Mouse (Mus musculus): ENCODE data around the gene Bnip2. TPM values are rescaled to one million over a fixed set of nuclear protein-coding genes. Genes with fewer than 3 reads are reported as not detected.

Gene Bnip2
- total RNA-seq, 1 experiment, result 68.9 TPM

DNA sequence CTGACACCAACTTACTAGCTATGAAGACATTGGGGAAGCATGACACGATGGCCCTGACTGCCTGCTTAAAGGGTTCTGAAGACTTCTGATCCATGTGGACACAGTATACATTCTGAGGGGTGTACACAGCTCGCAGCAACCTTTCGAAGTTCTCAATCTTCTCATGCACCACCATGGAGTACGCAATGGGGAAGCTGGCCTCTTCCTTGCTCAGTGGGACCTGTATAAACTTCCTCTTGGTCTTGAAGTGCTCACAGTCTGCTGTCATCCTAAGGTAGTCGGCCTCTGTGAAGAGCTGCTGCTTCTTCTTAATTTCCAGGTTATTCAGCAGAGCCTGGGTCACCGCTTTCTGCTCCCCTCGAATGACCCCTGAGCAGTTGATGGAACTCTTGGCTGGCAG lies 45.4 kb downstream of the Bnip2 start:
- Histone ChIP-seq H3K9ac (ENCODE audit: insufficient read depth, low read depth, low read length, poor library complexity, severe bottlenecking) (no peak overlapping the region), H3K4me1 (ENCODE audit: control insufficient read depth in 2 of 2, insufficient read depth in 2 of 2, low read length in 2 of 2, poor library complexity in 1 of 2) (0 out of 4 replicates have a peak, but pooled peaks cover 0 to 6% of the 10 kb centered on the region in 2 experiments), H3K9me3 (ENCODE audit: control insufficient read depth, insufficient read depth, low read depth, low read length) (no peaks in the 10 kb centered on the region), H3K36me3 (ENCODE audit: control insufficient read depth, insufficient read depth, low read length, poor library complexity, severe bottlenecking) (no peaks in the 10 kb centered on the region), H3K27ac (ENCODE audit: insufficient read depth, low read depth, low read length, poor library complexity, severe bottlenecking) (no peak overlapping the region), H3K4me3 (ENCODE audit: insufficient read depth in 1 of 2, low read depth in 1 of 2, low read length in 2 of 2, poor library complexity in 1 of 2, severe bottlenecking in 1 of 2) (no peak overlapping the region)
- DNase-seq (ENCODE audit: low read depth, low spot score), result no peak
- no peak for TF ChIP-seq HCFC1 (IDR thresholded peaks at IDR 0.05; ENCODE audit: borderline replicate concordance, insufficient read depth, low read length)
- TF ChIP-seq MAFK (IDR thresholded peaks at IDR 0.05; ENCODE audit: insufficient read depth, low read depth, low read length), result no peak
- TF ChIP-seq ZC3H11A (IDR thresholded peaks at IDR 0.05; ENCODE audit: borderline replicate concordance, low read depth, low read length), result no peak
- TF ChIP-seq CHD2 (IDR thresholded peaks at IDR 0.05; ENCODE audit: low read depth, low read length), result no peak
- TF ChIP-seq ZNF384 (IDR thresholded peaks at IDR 0.05; ENCODE audit: low read depth, low read length), result no peak
- in situ Hi-C loops (cut with MboI; ENCODE audit: low sequenced_read_pairs in 2 of 2, unreplicated experiment in 2 of 2), result no loop called here

DNA sequence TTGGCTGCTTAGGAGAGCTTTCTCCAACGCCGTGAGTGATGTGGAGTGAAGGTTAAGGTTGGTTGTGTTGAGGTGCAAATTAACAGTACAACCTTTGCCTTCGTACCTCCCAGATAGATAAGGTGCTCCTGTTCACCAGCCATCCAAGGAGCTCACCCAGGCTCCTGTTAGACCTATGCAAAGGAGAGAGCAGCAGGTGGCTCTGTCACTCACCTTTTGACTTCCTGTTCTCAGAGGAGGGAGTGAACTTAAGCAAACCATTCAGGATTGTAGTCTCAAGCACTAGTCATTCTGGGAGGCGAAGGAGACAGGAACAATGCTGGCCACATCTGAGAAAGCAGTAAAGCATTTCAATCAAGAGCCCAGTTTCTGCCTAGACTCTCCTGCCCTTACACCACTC lies 47.4 kb downstream of the Bnip2 start:
- no peak overlapping the region for H3K27ac ChIP-seq (ENCODE audit: insufficient read depth, low read depth, low read length, poor library complexity, severe bottlenecking)
- no peak for TF ChIP-seq MAFK (IDR thresholded peaks at IDR 0.05; ENCODE audit: insufficient read depth, low read depth, low read length)
- TF ChIP-seq CHD2 (IDR thresholded peaks at IDR 0.05; ENCODE audit: low read depth, low read length), result no peak
- no peak for TF ChIP-seq HCFC1 (IDR thresholded peaks at IDR 0.05; ENCODE audit: borderline replicate concordance, insufficient read depth, low read length)
- TF ChIP-seq ZNF384 (IDR thresholded peaks at IDR 0.05; ENCODE audit: low read depth, low read length), result no peak
- no peak for TF ChIP-seq ZC3H11A (IDR thresholded peaks at IDR 0.05; ENCODE audit: borderline replicate concordance, low read depth, low read length)

GRCm38 (mm10) chr9:70037988-70038387 lies 48.7 kb downstream of the Bnip2 start, which contains the start of gene Gcnt3:
Gene Gcnt3 (minus strand): TSS chr9:70038088.
- Histone ChIP-seq H3K9me3 (ENCODE audit: control insufficient read depth, insufficient read depth, low read depth, low read length) (no peaks in the 10 kb centered on the region), H3K4me3 (ENCODE audit: insufficient read depth in 1 of 2, low read depth in 1 of 2, low read length in 2 of 2, poor library complexity in 1 of 2, severe bottlenecking in 1 of 2) (no peak within 1 kb of the TSS), H3K9ac (ENCODE audit: insufficient read depth, low read depth, low read length, poor library complexity, severe bottlenecking) (no peak within 1 kb of the TSS), H3K27ac (ENCODE audit: insufficient read depth, low read depth, low read length, poor library complexity, severe bottlenecking) (no peak within 1 kb of the TSS), H3K4me1 (ENCODE audit: control insufficient read depth in 2 of 2, insufficient read depth in 2 of 2, low read length in 2 of 2, poor library complexity in 1 of 2) (peaks cover 0 to 9% of the 10 kb centered on the region in 2 experiments; a peak in 2 of 4 replicates), H3K36me3 (ENCODE audit: control insufficient read depth, insufficient read depth, low read length, poor library complexity, severe bottlenecking) (no peaks in the 10 kb centered on the region)
- TF ChIP-seq MAFK (IDR thresholded peaks at IDR 0.05; ENCODE audit: insufficient read depth, low read depth, low read length), result no peak
- TF ChIP-seq CHD2 (IDR thresholded peaks at IDR 0.05; ENCODE audit: low read depth, low read length), result no peak
- no peak for TF ChIP-seq ZNF384 (IDR thresholded peaks at IDR 0.05; ENCODE audit: low read depth, low read length)
- TF ChIP-seq ZC3H11A (IDR thresholded peaks at IDR 0.05; ENCODE audit: borderline replicate concordance, low read depth, low read length), result no peak
- no peak for TF ChIP-seq HCFC1 (IDR thresholded peaks at IDR 0.05; ENCODE audit: borderline replicate concordance, insufficient read depth, low read length)
- DNase-seq (ENCODE audit: low read depth, low spot score), result no peak
- in situ Hi-C loops (cut with MboI; ENCODE audit: low sequenced_read_pairs in 2 of 2, unreplicated experiment in 2 of 2), result no loop called here

More for the DNA sequence above, 47.4 kb downstream of the Bnip2 start:
- in situ Hi-C loops (cut with MboI; ENCODE audit: low sequenced_read_pairs in 2 of 2, unreplicated experiment in 2 of 2), result no loop called here
- Histone ChIP-seq H3K36me3 (ENCODE audit: control insufficient read depth, insufficient read depth, low read length, poor library complexity, severe bottlenecking) (no peaks in the 10 kb centered on the region), H3K9me3 (ENCODE audit: control insufficient read depth, insufficient read depth, low read depth, low read length) (no peaks in the 10 kb centered on the region), H3K4me3 (ENCODE audit: insufficient read depth in 1 of 2, low read depth in 1 of 2, low read length in 2 of 2, poor library complexity in 1 of 2, severe bottlenecking in 1 of 2) (no peak overlapping the region), H3K9ac (ENCODE audit: insufficient read depth, low read depth, low read length, poor library complexity, severe bottlenecking) (no peak overlapping the region), H3K4me1 (ENCODE audit: control insufficient read depth in 2 of 2, insufficient read depth in 2 of 2, low read length in 2 of 2, poor library complexity in 1 of 2) (0 out of 4 replicates have a peak, but pooled peaks cover 0 to 6% of the 10 kb centered on the region in 2 experiments)
- no peak for DNase-seq (ENCODE audit: low read depth, low spot score)

- in situ Hi-C loops (cut with MboI; ENCODE audit: low sequenced_read_pairs in 2 of 2, unreplicated experiment in 2 of 2), result no loop called here
- Histone ChIP-seq H3K27ac (ENCODE audit: insufficient read depth, low read depth, low read length, poor library complexity, severe bottlenecking) (no peak overlapping the region), H3K9me3 (ENCODE audit: control insufficient read depth, insufficient read depth, low read depth, low read length) (no peaks in the 10 kb centered on the region), H3K9ac (ENCODE audit: insufficient read depth, low read depth, low read length, poor library complexity, severe bottlenecking) (no peak overlapping the region), H3K4me1 (ENCODE audit: control insufficient read depth in 2 of 2, insufficient read depth in 2 of 2, low read length in 2 of 2, poor library complexity in 1 of 2) (peaks cover 0 to 10% of the 10 kb centered on the region in 2 experiments; a peak in 2 of 4 replicates), H3K36me3 (ENCODE audit: control insufficient read depth, insufficient read depth, low read length, poor library complexity, severe bottlenecking) (no peaks in the 10 kb centered on the region), H3K4me3 (ENCODE audit: insufficient read depth in 1 of 2, low read depth in 1 of 2, low read length in 2 of 2, poor library complexity in 1 of 2, severe bottlenecking in 1 of 2) (no peak overlapping the region)
- no peak for DNase-seq (ENCODE audit: low read depth, low spot score)
- no peak for TF ChIP-seq ZC3H11A (IDR thresholded peaks at IDR 0.05; ENCODE audit: borderline replicate concordance, low read depth, low read length)
- no peak for TF ChIP-seq MAFK (IDR thresholded peaks at IDR 0.05; ENCODE audit: insufficient read depth, low read depth, low read length)
- no peak for TF ChIP-seq ZNF384 (IDR thresholded peaks at IDR 0.05; ENCODE audit: low read depth, low read length)
Observed at GRCm38 (mm10) chr9:70039597-70040385, 50.5 kb downstream of the Bnip2 start.

All from ES-E14 (cell line).